ENCODE assay signal across 38 mouse cellular contexts in genomic region chr8:104721166-104721565, GRCm38 (mm10). TPM values are rescaled to one million over a fixed set of nuclear protein-coding genes. Genes with fewer than 3 reads are reported as not detected.
"Had no signal": no experiment of that assay in that cellular context is flagged by ENCODE, and none has a peak within 500 bp of the region (broad histone marks: within the 10 kb centered on the region; RNA-seq: fewer than 3 reads in every experiment).

No protein-coding gene starts in this region.

- H3K9me3 ChIP-seq: heart, embryonic 13.5 days; heart, embryonic 15.5 days; hindbrain, embryonic 13.5 days; hindbrain, embryonic 15.5 days; kidney, embryonic 15.5 days; limb, embryonic 10.5 days; limb, embryonic 12.5 days; liver, embryonic 13.5 days; liver, embryonic 15.5 days had no signal

- H3K4me3 ChIP-seq: heart, adult 2 months; heart, embryonic 13.5 days; heart, embryonic 15.5 days; hindbrain, embryonic 13.5 days; hindbrain, embryonic 15.5 days; kidney, embryonic 15.5 days; limb, embryonic 10.5 days; limb, embryonic 12.5 days; liver, embryonic 13.5 days; liver, embryonic 15.5 days had no signal

- H3K9ac ChIP-seq: heart, embryonic 13.5 days; heart, embryonic 15.5 days; hindbrain, embryonic 13.5 days; hindbrain, embryonic 15.5 days; kidney, embryonic 15.5 days; limb, embryonic 12.5 days; liver, embryonic 13.5 days; liver, embryonic 15.5 days had no signal

- DNase-seq: gastrocnemius, postnatal 14 days; gastrocnemius, postnatal 36 days; heart, adult 2 months; heart, postnatal 14 days; heart, postnatal 36 days; kidney, adult 11 months; kidney, adult 2 months; kidney, adult 9 months; kidney, postnatal 14 days; kidney, postnatal 36 days; layer of hippocampus, adult 9-11 months; layer of hippocampus, postnatal 36 days; liver; liver, embryonic 13.5 days had no signal

- H3K4me1 ChIP-seq: heart, embryonic 13.5 days; heart, embryonic 15.5 days; hindbrain, embryonic 13.5 days; hindbrain, embryonic 15.5 days; kidney, embryonic 15.5 days; limb, embryonic 12.5 days; liver, embryonic 13.5 days; liver, embryonic 15.5 days had no signal

- H3K4me2 ChIP-seq: heart, embryonic 11.5 days; heart, embryonic 13.5 days; heart, embryonic 15.5 days; hindbrain, embryonic 13.5 days; hindbrain, embryonic 15.5 days; kidney, embryonic 15.5 days; limb, embryonic 12.5 days; liver, embryonic 11.5 days; liver, embryonic 13.5 days; liver, embryonic 15.5 days had no signal

- ATAC-seq: hindbrain, postnatal 0 days; intestine, embryonic 16.5 days had no signal

- H3K27ac ChIP-seq: heart, adult 2 months; heart, embryonic 13.5 days; heart, embryonic 15.5 days; hindbrain, embryonic 13.5 days; hindbrain, embryonic 15.5 days; hindbrain, postnatal 0 days; kidney, embryonic 15.5 days; kidney, postnatal 0 days; limb, embryonic 10.5 days; limb, embryonic 12.5 days; liver, embryonic 13.5 days; liver, embryonic 15.5 days had no signal

- H3K27me3 ChIP-seq: heart, embryonic 13.5 days; heart, embryonic 15.5 days; hindbrain, embryonic 13.5 days; hindbrain, embryonic 15.5 days; kidney, embryonic 15.5 days; limb, embryonic 12.5 days; liver, embryonic 13.5 days; liver, embryonic 15.5 days had no signal

- H3K36me3 ChIP-seq: heart, embryonic 13.5 days; heart, embryonic 15.5 days; hindbrain, embryonic 13.5 days; hindbrain, embryonic 15.5 days; kidney, embryonic 15.5 days; limb, embryonic 10.5 days; limb, embryonic 12.5 days; liver, embryonic 13.5 days; liver, embryonic 15.5 days had no signal

RNA-seq across cellular contexts. Expression of gene Ces2a, which starts 12.6 kb away (rescaled TPM):
- total RNA-seq: gastrocnemius, adult 18-20 months; gastrocnemius, adult 8-10 months; gastrocnemius, postnatal 14 days; gastrocnemius, postnatal 36 days; heart, adult 2 months; heart, postnatal 14 days; heart, postnatal 36 days; hematopoietic stem cell, adult 5-6 weeks; hindbrain, postnatal 0 days; layer of hippocampus, adult 18-20 months; layer of hippocampus, adult 8-10 months; layer of hippocampus, postnatal 14 days; layer of hippocampus, postnatal 36 days; left cerebral cortex, adult 18-20 months; left cerebral cortex, postnatal 14 days; left cerebral cortex, postnatal 36 days had no signal
- polyA plus RNA-seq: heart, adult 2 months; heart, embryonic 11.5 days; heart, embryonic 13.5 days; heart, embryonic 15.5 days; heart, postnatal 0 days; hindbrain, embryonic 11.5 days; hindbrain, embryonic 13.5 days; hindbrain, embryonic 15.5 days; hindbrain, postnatal 0 days; limb, embryonic 10.5 days; limb, embryonic 12.5 days had no signal
